Mouse (Mus musculus): ENCODE results near the gene Il33. TPM values are rescaled to one million over a fixed set of nuclear protein-coding genes. Genes with fewer than 3 reads are reported as not detected.

Il33 gene
- polyA plus RNA-seq, 1 experiment from 2014 or later = 15.4 TPM

DNA sequence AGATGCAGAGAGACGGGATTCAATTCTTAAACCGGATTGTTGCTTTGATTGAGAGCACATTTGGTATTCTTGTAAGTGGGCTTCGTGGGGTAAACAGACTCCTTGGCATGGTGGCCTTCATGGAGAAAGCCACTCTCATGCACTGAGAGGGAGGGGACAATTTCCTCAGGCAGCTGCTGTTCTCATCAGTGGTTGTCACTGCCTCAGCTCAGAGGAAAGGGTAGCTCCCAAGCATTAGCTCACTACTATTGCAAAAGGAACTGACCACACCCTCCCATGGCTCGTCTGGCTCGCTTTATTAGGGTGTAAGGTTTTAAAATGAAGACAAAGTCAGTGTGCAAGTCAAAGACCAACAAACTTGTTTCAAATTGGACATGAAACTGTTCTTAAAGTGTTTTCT is 48.5 kb downstream of the Il33 start:
- no peak for ATAC-seq
- Histone ChIP-seq H3K27ac (ENCODE audit: low read depth, low read length) (no peak overlapping the region), H3K4me3 (ENCODE audit: low read depth, low read length) (no peak overlapping the region), H3K27me3 (replicated peaks; ENCODE audit: control insufficient read depth, insufficient read depth, low read length) (no peaks in the 10 kb centered on the region), H3K36me3 (ENCODE audit: control insufficient read depth, insufficient read depth) (no peaks in the 10 kb centered on the region), H3K4me2 (replicated peaks; ENCODE audit: low read depth) (no peak overlapping the region), H3K9me3 (ENCODE audit: control insufficient read depth) (no peaks in the 10 kb centered on the region), H3K4me1 (replicated peaks; ENCODE audit: control insufficient read depth, insufficient read depth, low read length) (no peaks in the 10 kb centered on the region), H3K9ac (ENCODE audit: low read depth, low read length) (no peak overlapping the region)
- no peak for TF ChIP-seq CTCF (IDR thresholded peaks at IDR 0.05; ENCODE audit: low read depth)
- 66% methylated on average over 5 of the region's 5 CpGs for WGBS

DNA sequence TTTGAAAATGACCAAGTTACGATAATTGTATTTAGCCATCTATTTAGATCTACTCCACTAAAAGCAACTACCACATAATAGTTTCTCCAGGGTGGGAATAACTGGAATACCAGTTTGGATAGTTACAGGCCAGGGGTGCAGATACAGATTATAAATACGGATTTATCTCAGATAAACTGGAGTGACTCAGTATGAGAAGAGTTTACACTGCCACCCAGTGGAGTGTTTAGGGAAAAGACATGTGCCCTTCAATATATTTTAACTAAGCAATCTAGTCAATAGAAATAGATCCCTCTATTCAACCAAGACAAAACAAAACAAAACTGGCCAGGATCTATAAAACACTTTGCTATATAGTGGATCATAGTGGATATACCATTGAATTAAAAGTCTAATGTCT is 53.9 kb downstream of the Il33 start:
- 50% methylated on average over 2 of the region's 2 CpGs for WGBS
- no peak overlapping the region for H3K27ac ChIP-seq (ENCODE audit: low read depth, low read length)
- H3K9ac ChIP-seq (ENCODE audit: low read depth, low read length) = no peak overlapping the region
- no peaks in the 10 kb centered on the region for H3K36me3 ChIP-seq (ENCODE audit: control insufficient read depth, insufficient read depth)
- no peaks in the 10 kb centered on the region for H3K27me3 ChIP-seq (replicated peaks; ENCODE audit: control insufficient read depth, insufficient read depth, low read length)
- no peaks in the 10 kb centered on the region for H3K4me1 ChIP-seq (replicated peaks; ENCODE audit: control insufficient read depth, insufficient read depth, low read length)
- H3K9me3 ChIP-seq (ENCODE audit: control insufficient read depth) = no peaks in the 10 kb centered on the region
- no peak overlapping the region for H3K4me3 ChIP-seq (ENCODE audit: low read depth, low read length)
- no peak for ATAC-seq
- TF ChIP-seq CTCF (IDR thresholded peaks at IDR 0.05; ENCODE audit: low read depth) = peak; percentile 76
- H3K4me2 ChIP-seq (replicated peaks; ENCODE audit: low read depth) = no peak overlapping the region

DNA sequence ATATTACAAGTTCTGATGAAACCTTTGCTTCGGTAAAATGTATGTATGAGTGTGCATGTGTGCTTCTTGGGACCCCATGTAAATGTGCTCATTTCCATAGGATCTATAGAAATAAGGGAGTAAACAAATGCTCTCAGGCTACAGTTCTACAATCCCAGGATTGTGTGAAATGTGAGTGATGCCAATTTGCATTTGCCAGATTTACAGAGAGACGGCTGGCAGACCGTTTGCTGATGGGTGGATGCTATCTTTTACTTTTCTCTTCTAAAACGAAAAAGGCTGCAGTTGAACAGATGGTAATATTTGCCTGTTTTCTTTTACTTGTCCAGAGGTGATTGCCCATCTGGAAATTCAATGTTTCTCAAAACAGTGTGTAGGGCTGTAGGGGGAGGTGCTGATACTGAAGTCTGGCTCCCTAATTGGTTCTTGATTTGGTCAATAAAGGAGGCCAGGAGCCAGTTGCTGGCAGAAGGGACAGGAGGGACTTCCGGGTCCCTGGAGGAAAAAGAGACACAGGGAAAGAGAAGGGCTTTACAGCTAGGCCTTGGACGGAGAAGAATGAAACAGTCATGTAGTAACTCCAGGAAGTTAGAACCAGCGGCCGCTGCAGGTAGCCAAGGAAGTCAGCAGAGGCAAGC is 54.7 kb downstream of the Il33 start:
- no peaks in the 10 kb centered on the region for H3K4me1 ChIP-seq (replicated peaks; ENCODE audit: control insufficient read depth, insufficient read depth, low read length)
- no peaks in the 10 kb centered on the region for H3K36me3 ChIP-seq (ENCODE audit: control insufficient read depth, insufficient read depth)
- no peak overlapping the region for H3K9ac ChIP-seq (ENCODE audit: low read depth, low read length)
- H3K9me3 ChIP-seq (ENCODE audit: control insufficient read depth) = no peaks in the 10 kb centered on the region
- no peak for TF ChIP-seq CTCF (IDR thresholded peaks at IDR 0.05; ENCODE audit: low read depth)
- no peaks in the 10 kb centered on the region for H3K27me3 ChIP-seq (replicated peaks; ENCODE audit: control insufficient read depth, insufficient read depth, low read length)
- no peak overlapping the region for H3K4me2 ChIP-seq (replicated peaks; ENCODE audit: low read depth)
- no peak overlapping the region for H3K27ac ChIP-seq (ENCODE audit: low read depth, low read length)
- WGBS = 80% methylated on average over 8 of the region's 8 CpGs
- no peak overlapping the region for H3K4me3 ChIP-seq (ENCODE audit: low read depth, low read length)
- ATAC-seq = no peak

DNA sequence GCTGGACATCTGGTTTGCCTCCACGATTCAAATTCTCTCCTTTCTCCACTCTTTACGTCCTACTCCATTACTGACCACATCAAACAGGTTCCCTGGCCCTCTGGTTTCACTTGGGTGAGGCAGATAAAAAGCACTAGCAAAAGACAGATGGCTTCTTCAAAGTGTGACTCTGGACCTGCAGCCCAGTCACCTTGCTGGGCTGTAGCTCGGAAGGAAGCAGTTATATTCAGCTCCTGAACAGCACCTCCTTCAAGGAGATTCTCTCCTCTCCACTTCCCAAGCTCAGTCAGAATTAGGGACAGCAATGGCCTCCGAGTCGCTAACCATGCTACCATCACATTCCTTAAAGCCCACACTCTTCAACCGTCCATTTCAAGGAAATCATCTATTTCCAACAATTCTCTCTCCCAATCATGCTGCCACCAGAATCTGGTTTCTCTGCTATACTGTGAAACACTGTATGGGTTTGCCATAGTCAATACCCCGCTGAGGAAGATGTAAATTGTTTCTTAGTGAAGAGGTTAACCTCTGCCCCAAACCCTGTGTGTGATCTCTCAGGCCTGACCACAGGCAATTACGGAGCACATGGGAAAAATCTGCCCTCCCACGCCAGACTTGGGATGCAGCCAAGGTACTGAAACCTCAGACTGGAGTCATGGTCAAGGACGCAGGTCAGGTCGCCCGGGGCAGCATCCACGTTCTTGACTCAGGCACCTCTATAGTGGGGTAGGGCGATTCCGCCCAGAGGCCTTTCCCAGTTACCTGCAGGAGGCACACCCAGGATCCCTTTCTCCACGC is 59.5 kb downstream of the Il33 start:
- TF ChIP-seq CTCF (IDR thresholded peaks at IDR 0.05; ENCODE audit: low read depth) = no peak
- no peaks in the 10 kb centered on the region for H3K27me3 ChIP-seq (replicated peaks; ENCODE audit: control insufficient read depth, insufficient read depth, low read length)
- H3K9me3 ChIP-seq (ENCODE audit: control insufficient read depth) = no peaks in the 10 kb centered on the region
- no peak overlapping the region for H3K4me2 ChIP-seq (replicated peaks; ENCODE audit: low read depth)
- H3K9ac ChIP-seq (ENCODE audit: low read depth, low read length) = no peak overlapping the region
- WGBS = 80% methylated on average over 16 of the region's 16 CpGs
- no peaks in the 10 kb centered on the region for H3K4me1 ChIP-seq (replicated peaks; ENCODE audit: control insufficient read depth, insufficient read depth, low read length)
- no peaks in the 10 kb centered on the region for H3K36me3 ChIP-seq (ENCODE audit: control insufficient read depth, insufficient read depth)
- H3K4me3 ChIP-seq (ENCODE audit: low read depth, low read length) = no peak overlapping the region
- ATAC-seq = no peak
- no peak overlapping the region for H3K27ac ChIP-seq (ENCODE audit: low read depth, low read length)

DNA sequence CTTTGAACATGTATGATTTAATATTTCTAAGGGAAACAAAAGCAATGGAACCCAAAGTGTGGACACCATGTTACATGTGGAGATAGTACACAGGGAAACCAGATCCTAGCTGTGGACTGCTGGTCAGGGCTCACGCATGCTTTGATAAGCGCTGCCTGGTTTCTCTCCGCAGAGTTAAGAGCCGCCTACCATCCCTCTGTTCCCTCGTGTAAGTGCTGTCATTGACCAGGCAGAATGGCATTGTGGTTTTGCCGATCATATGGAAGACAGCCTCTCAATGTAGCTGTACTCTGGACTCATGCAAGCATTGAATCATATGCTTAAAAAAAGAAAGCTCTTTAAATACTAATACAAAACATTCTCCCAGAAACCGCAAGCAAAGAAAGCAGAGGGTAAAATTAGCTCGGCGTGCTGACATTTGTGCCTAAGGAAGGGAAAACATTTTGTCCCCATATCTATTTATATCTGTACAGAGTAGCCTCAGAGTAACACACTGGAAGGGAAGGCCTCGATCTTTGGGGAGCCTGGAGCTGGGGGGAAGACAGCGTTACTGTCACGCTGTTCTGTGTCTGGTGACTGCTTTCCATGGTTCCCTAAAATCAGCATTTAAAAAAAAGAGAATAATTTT is 61.7 kb downstream of the Il33 start:
- H3K27me3 ChIP-seq (replicated peaks; ENCODE audit: control insufficient read depth, insufficient read depth, low read length) = no peaks in the 10 kb centered on the region
- no peaks in the 10 kb centered on the region for H3K36me3 ChIP-seq (ENCODE audit: control insufficient read depth, insufficient read depth)
- no peak for ATAC-seq
- H3K9me3 ChIP-seq (ENCODE audit: control insufficient read depth) = no peaks in the 10 kb centered on the region
- H3K9ac ChIP-seq (ENCODE audit: low read depth, low read length) = no peak overlapping the region
- H3K4me2 ChIP-seq (replicated peaks; ENCODE audit: low read depth) = no peak overlapping the region
- no peak for TF ChIP-seq CTCF (IDR thresholded peaks at IDR 0.05; ENCODE audit: low read depth)
- no peak overlapping the region for H3K27ac ChIP-seq (ENCODE audit: low read depth, low read length)
- 82% methylated on average over 12 of the region's 12 CpGs for WGBS
- H3K4me3 ChIP-seq (ENCODE audit: low read depth, low read length) = no peak overlapping the region
- H3K4me1 ChIP-seq (replicated peaks; ENCODE audit: control insufficient read depth, insufficient read depth, low read length) = no peaks in the 10 kb centered on the region

All from intestine, postnatal 0 days (tissue).